Mouse (Mus musculus): ENCODE results near the gene Grid2. TPM values are rescaled to one million over a fixed set of nuclear protein-coding genes. Genes with fewer than 3 reads are reported as not detected.

Gene Grid2
- polyA plus RNA-seq, 1 experiment = 0.04 TPM

GRCm38 (mm10) chr6:64729231-64730011 is 1473.7 kb downstream of the Grid2 start:
- Histone ChIP-seq H3K4me1 (replicated peaks; ENCODE audit: control insufficient read depth, insufficient read depth, low read length) (no peaks in the 10 kb centered on the region), H3K36me3 (ENCODE audit: control insufficient read depth, insufficient read depth, low read length) (no peaks in the 10 kb centered on the region), H3K4me3 (ENCODE audit: control insufficient read depth, insufficient read depth, low read length) (no peak overlapping the region), H3K27me3 (ENCODE audit: control insufficient read depth, insufficient read depth, low read length) (peaks cover 4% of the 10 kb centered on the region; the same call in 1 of the 2 replicates), H3K27ac (ENCODE audit: control insufficient read depth, insufficient read depth, low read length) (no peak overlapping the region)
- WGBS = 1% methylated on average over 53 of the region's 53 CpGs
- DNase-seq = no peak
- no peak for TF ChIP-seq CTCF (IDR thresholded peaks at IDR 0.05; ENCODE audit: borderline replicate concordance, control insufficient read depth, extremely low read depth, insufficient read depth, low read length, poor library complexity)
- no peak for TF ChIP-seq POLR2A (IDR thresholded peaks at IDR 0.05; ENCODE audit: control insufficient read depth, extremely low read depth, insufficient read depth, low read length, poor library complexity)

GRCm38 (mm10) chr6:64730030-64730429 is 1474.4 kb downstream of the Grid2 start:
- Histone ChIP-seq H3K27ac (ENCODE audit: control insufficient read depth, insufficient read depth, low read length) (no peak overlapping the region), H3K36me3 (ENCODE audit: control insufficient read depth, insufficient read depth, low read length) (no peaks in the 10 kb centered on the region), H3K4me1 (replicated peaks; ENCODE audit: control insufficient read depth, insufficient read depth, low read length) (no peaks in the 10 kb centered on the region), H3K4me3 (ENCODE audit: control insufficient read depth, insufficient read depth, low read length) (no peak overlapping the region), H3K27me3 (ENCODE audit: control insufficient read depth, insufficient read depth, low read length) (peaks cover 7% of the 10 kb centered on the region; the same call in 1 of the 2 replicates)
- TF ChIP-seq CTCF (IDR thresholded peaks at IDR 0.05; ENCODE audit: borderline replicate concordance, control insufficient read depth, extremely low read depth, insufficient read depth, low read length, poor library complexity) (no peak), POLR2A (IDR thresholded peaks at IDR 0.05; ENCODE audit: control insufficient read depth, extremely low read depth, insufficient read depth, low read length, poor library complexity) (no peak)
- WGBS = 5% methylated on average over 19 of the region's 19 CpGs
- no peak for DNase-seq

- Histone ChIP-seq H3K27me3 (ENCODE audit: control insufficient read depth, insufficient read depth, low read length) (peaks cover 7% of the 10 kb centered on the region; the same call in 1 of the 2 replicates), H3K4me1 (replicated peaks; ENCODE audit: control insufficient read depth, insufficient read depth, low read length) (no peaks in the 10 kb centered on the region), H3K36me3 (ENCODE audit: control insufficient read depth, insufficient read depth, low read length) (no peaks in the 10 kb centered on the region), H3K4me3 (ENCODE audit: control insufficient read depth, insufficient read depth, low read length) (no peak overlapping the region), H3K27ac (ENCODE audit: control insufficient read depth, insufficient read depth, low read length) (no peak overlapping the region)
- no peak for DNase-seq
- WGBS = 20% methylated on average over 14 of the region's 14 CpGs
- no peak for TF ChIP-seq CTCF (IDR thresholded peaks at IDR 0.05; ENCODE audit: borderline replicate concordance, control insufficient read depth, extremely low read depth, insufficient read depth, low read length, poor library complexity)
- TF ChIP-seq POLR2A (IDR thresholded peaks at IDR 0.05; ENCODE audit: control insufficient read depth, extremely low read depth, insufficient read depth, low read length, poor library complexity) = no peak
Observed at GRCm38 (mm10) chr6:64730506-64731020, 1474.9 kb downstream of the Grid2 start.

GRCm38 (mm10) chr6:64731126-64731525 is 1475.5 kb downstream of the Grid2 start:
- H3K4me3 ChIP-seq (ENCODE audit: control insufficient read depth, insufficient read depth, low read length) = no peak overlapping the region
- H3K27ac ChIP-seq (ENCODE audit: control insufficient read depth, insufficient read depth, low read length) = no peak overlapping the region
- no peaks in the 10 kb centered on the region for H3K4me1 ChIP-seq (replicated peaks; ENCODE audit: control insufficient read depth, insufficient read depth, low read length)
- peaks cover 7% of the 10 kb centered on the region; the same call in 1 of the 2 replicates for H3K27me3 ChIP-seq (ENCODE audit: control insufficient read depth, insufficient read depth, low read length)
- H3K36me3 ChIP-seq (ENCODE audit: control insufficient read depth, insufficient read depth, low read length) = no peaks in the 10 kb centered on the region
- DNase-seq = no peak
- WGBS = 12% methylated on average over 7 of the region's 7 CpGs
- TF ChIP-seq CTCF (IDR thresholded peaks at IDR 0.05; ENCODE audit: borderline replicate concordance, control insufficient read depth, extremely low read depth, insufficient read depth, low read length, poor library complexity) (no peak), POLR2A (IDR thresholded peaks at IDR 0.05; ENCODE audit: control insufficient read depth, extremely low read depth, insufficient read depth, low read length, poor library complexity) (no peak)

GRCm38 (mm10) chr6:64731621-64732320 is 1476.1 kb downstream of the Grid2 start:
- H3K27ac ChIP-seq (ENCODE audit: control insufficient read depth, insufficient read depth, low read length) = no peak overlapping the region
- no peaks in the 10 kb centered on the region for H3K36me3 ChIP-seq (ENCODE audit: control insufficient read depth, insufficient read depth, low read length)
- H3K27me3 ChIP-seq (ENCODE audit: control insufficient read depth, insufficient read depth, low read length) = peaks cover 7% of the 10 kb centered on the region; the same call in 1 of the 2 replicates
- TF ChIP-seq CTCF (IDR thresholded peaks at IDR 0.05; ENCODE audit: borderline replicate concordance, control insufficient read depth, extremely low read depth, insufficient read depth, low read length, poor library complexity) = no peak
- no peak for TF ChIP-seq POLR2A (IDR thresholded peaks at IDR 0.05; ENCODE audit: control insufficient read depth, extremely low read depth, insufficient read depth, low read length, poor library complexity)
- no peak overlapping the region for H3K4me3 ChIP-seq (ENCODE audit: control insufficient read depth, insufficient read depth, low read length)
- DNase-seq = no peak
- H3K4me1 ChIP-seq (replicated peaks; ENCODE audit: control insufficient read depth, insufficient read depth, low read length) = no peaks in the 10 kb centered on the region
- WGBS = 10% methylated on average over 8 of the region's 8 CpGs

GRCm38 (mm10) chr6:64733311-64733710 is 1477.6 kb downstream of the Grid2 start:
- Histone ChIP-seq H3K36me3 (ENCODE audit: control insufficient read depth, insufficient read depth, low read length) (no peaks in the 10 kb centered on the region), H3K4me3 (ENCODE audit: control insufficient read depth, insufficient read depth, low read length) (no peak overlapping the region), H3K27me3 (ENCODE audit: control insufficient read depth, insufficient read depth, low read length) (peaks cover 7% of the 10 kb centered on the region; the same call in 1 of the 2 replicates), H3K4me1 (replicated peaks; ENCODE audit: control insufficient read depth, insufficient read depth, low read length) (no peaks in the 10 kb centered on the region), H3K27ac (ENCODE audit: control insufficient read depth, insufficient read depth, low read length) (no peak overlapping the region)
- DNase-seq = no peak
- TF ChIP-seq CTCF (IDR thresholded peaks at IDR 0.05; ENCODE audit: borderline replicate concordance, control insufficient read depth, extremely low read depth, insufficient read depth, low read length, poor library complexity) (no peak), POLR2A (IDR thresholded peaks at IDR 0.05; ENCODE audit: control insufficient read depth, extremely low read depth, insufficient read depth, low read length, poor library complexity) (no peak)
- WGBS = 10% methylated on average over 4 of the region's 4 CpGs
